Mouse (Mus musculus) olfactory bulb, adult 2 months (tissue): ENCODE measurements around the gene Nrxn3. TPM values are rescaled to one million over a fixed set of nuclear protein-coding genes. Genes with fewer than 3 reads are reported as not detected.

Experiments used
- H3K27ac ChIP-seq: fragments of 200-500 bp; 2 replicates; pipeline ENCODE4 v1.5.1; 2012; ENCODE audit warnings: low read depth, low read length; ENCODE audit not compliant: insufficient read depth
- H3K4me1 ChIP-seq: fragments of 200-500 bp; 2 replicates; pipeline ENCODE4 v1.6.1; 2012; ENCODE audit warnings: low read length; ENCODE audit not compliant: control insufficient read depth, insufficient read depth
- H3K4me3 ChIP-seq: fragments of 200-500 bp; 2 replicates; pipeline ENCODE4 v1.5.1; 2012; ENCODE audit warnings: mild to moderate bottlenecking, low read depth, low read length, moderate library complexity; ENCODE audit not compliant: insufficient read depth
- CTCF ChIP-seq: fragments of 200-500 bp; IDR thresholded peaks from 2 replicates; pipeline ENCODE4 v1.5.1; 2012; ENCODE audit warnings: low read depth, mild to moderate bottlenecking, low read length, moderate library complexity; ENCODE audit not compliant: insufficient read depth
- POLR2A ChIP-seq: fragments of 200-500 bp; IDR thresholded peaks from 2 replicates; pipeline ENCODE4 v1.6.1; 2012; ENCODE audit warnings: mild to moderate bottlenecking, low read depth, low read length, moderate library complexity; ENCODE audit not compliant: insufficient read depth
- WGBS: fragments of 180-500 bp; shearing (Covaris S2); methylation state at CpG from one replicate; pipeline ENCODE4 v1.1.7; 2018; 5-methylcytosine and 5-hydroxymethylcytosine counted together
- polyA plus RNA-seq: library from polyadenylated mRNA; stranded (reverse); fragments of >200 nt; gene quantifications from 2 replicates; pipeline ENCODE4 v1.2.4, GENCODE M21; 2012; ENCODE audit warnings: low replicate concordance; ENCODE audit not compliant: missing spikeins, insufficient read depth, insufficient read length

The Nrxn3 gene
- polyA plus RNA-seq, 1 experiment = not detected

GRCm38 (mm10) chr12:89290736-89291574 lies 568.3 kb downstream of the Nrxn3 start:
- Histone ChIP-seq H3K4me1 (no peaks in the 10 kb centered on the region), H3K27ac (peak overlapping the region; percentile 48; the same call in 1 of the 2 replicates), H3K4me3 (no peak overlapping the region)
- WGBS = 27% methylated on average over 4 of the region's 4 CpGs
- TF ChIP-seq POLR2A = no peak
- no peak for TF ChIP-seq CTCF

GRCm38 (mm10) chr12:89302011-89302410 lies 579.3 kb downstream of the Nrxn3 start:
- TF ChIP-seq CTCF (no peak), POLR2A (no peak)
- Histone ChIP-seq H3K4me1 (no peaks in the 10 kb centered on the region), H3K27ac (no peak overlapping the region), H3K4me3 (no peak overlapping the region)
- WGBS = 53% methylated on average over 4 of the region's 4 CpGs

- TF ChIP-seq POLR2A = no peak
- TF ChIP-seq CTCF = no peak
- Histone ChIP-seq H3K4me1 (no peaks in the 10 kb centered on the region), H3K27ac (no peak overlapping the region), H3K4me3 (no peak overlapping the region)
- 83% methylated on average over 1 of the region's 1 CpGs for WGBS
Observed at GRCm38 (mm10) chr12:89310200-89310599, 587.5 kb downstream of the Nrxn3 start.

GRCm38 (mm10) chr12:89312586-89312985 lies 589.9 kb downstream of the Nrxn3 start:
- Histone ChIP-seq H3K4me1 (no peaks in the 10 kb centered on the region), H3K4me3 (no peak overlapping the region), H3K27ac (no peak overlapping the region)
- 73% methylated on average over 1 of the region's 1 CpGs for WGBS
- TF ChIP-seq POLR2A = no peak
- no peak for TF ChIP-seq CTCF

GRCm38 (mm10) chr12:89325864-89326560 lies 603.3 kb downstream of the Nrxn3 start:
- TF ChIP-seq CTCF (no peak), POLR2A (no peak)
- 26% methylated on average over 8 of the region's 8 CpGs for WGBS
- H3K4me3 ChIP-seq = no peak overlapping the region
- H3K4me1 ChIP-seq = no peaks in the 10 kb centered on the region
- peak overlapping the region; percentile 26; the same call in 1 of the 2 replicates for H3K27ac ChIP-seq

- 71% methylated on average over 3 of the region's 3 CpGs for WGBS
- Histone ChIP-seq H3K4me3 (no peak overlapping the region), H3K27ac (no peak overlapping the region), H3K4me1 (no peaks in the 10 kb centered on the region)
- TF ChIP-seq CTCF = no peak
Observed at GRCm38 (mm10) chr12:89331474-89332263, 609.0 kb downstream of the Nrxn3 start.

GRCm38 (mm10) chr12:89333486-89333885 lies 610.8 kb downstream of the Nrxn3 start:
- H3K4me1 ChIP-seq = no peaks in the 10 kb centered on the region
- TF ChIP-seq POLR2A (no peak), CTCF (no peak)
- no peak overlapping the region for H3K27ac ChIP-seq
- no peak overlapping the region for H3K4me3 ChIP-seq
- 49% methylated on average over 5 of the region's 5 CpGs for WGBS

- H3K4me3 ChIP-seq = no peak overlapping the region
- H3K27ac ChIP-seq = no peak overlapping the region
- 65% methylated on average over 4 of the region's 4 CpGs for WGBS
- H3K4me1 ChIP-seq = no peaks in the 10 kb centered on the region
- no peak for TF ChIP-seq POLR2A
Observed at GRCm38 (mm10) chr12:89364850-89365249, 642.2 kb downstream of the Nrxn3 start.

- no peak overlapping the region for H3K4me3 ChIP-seq
- no peak overlapping the region for H3K27ac ChIP-seq
- no peaks in the 10 kb centered on the region for H3K4me1 ChIP-seq
- 24% methylated on average over 1 of the region's 1 CpGs for WGBS
- TF ChIP-seq CTCF (no peak), POLR2A (no peak)
Observed at GRCm38 (mm10) chr12:89369939-89370338, 647.3 kb downstream of the Nrxn3 start.
